In the genomic region with DNA sequence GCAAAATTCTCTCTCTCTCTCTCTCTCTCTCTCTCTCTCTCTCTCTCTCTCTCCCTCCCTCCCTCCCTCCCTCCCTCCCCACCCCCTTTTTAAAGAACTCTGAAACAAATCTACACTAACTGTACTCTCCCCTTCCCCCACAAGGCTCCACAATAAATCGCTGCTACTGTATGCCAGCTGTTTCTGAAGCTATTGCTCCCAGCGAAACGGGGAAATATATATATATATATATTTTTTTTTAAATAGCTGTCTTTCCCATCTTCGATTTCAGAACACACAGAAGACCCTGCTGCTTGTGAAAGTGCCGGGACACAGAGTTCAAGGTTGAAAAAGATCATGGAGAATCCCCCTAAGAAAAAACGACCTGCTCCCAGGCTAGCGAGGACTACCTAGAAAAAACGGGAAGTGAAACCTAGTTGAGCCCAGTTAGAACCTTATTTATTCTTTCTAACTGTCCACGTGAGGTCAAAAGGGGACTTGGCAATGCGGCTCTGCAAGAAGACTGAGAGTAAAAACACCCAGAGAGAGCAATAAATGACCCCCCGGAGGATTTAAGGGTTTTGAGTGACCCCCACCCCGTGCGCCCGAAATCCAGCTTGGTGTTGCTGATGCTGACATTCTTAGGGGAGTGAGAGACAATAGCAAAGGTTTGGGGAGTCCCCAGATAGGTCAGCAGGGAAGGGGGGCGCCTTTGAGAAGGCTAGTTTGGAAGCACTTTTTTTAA, we compare ENCODE assay signal across 7 mouse cellular contexts. TPM values are rescaled to one million over a fixed set of nuclear protein-coding genes. Genes with fewer than 3 reads are reported as not detected.
DNase-seq lines count a peak whose midpoint lies in the region; ATAC-seq and TF ChIP-seq lines count a peak whose summit lies in the region.

No protein-coding gene starts in this region.

- H3K4me1 ChIP-seq in hindbrain, embryonic 11.5 days (replicated peaks; ENCODE audit: control insufficient read depth, insufficient read depth, low read length), result no peaks in the 10 kb centered on the region
- H3K4me1 ChIP-seq in cerebellum, adult 2 months (ENCODE audit: control insufficient read depth, insufficient read depth, low read length), result peaks cover 3% of the 10 kb centered on the region; the same call in 1 of the 2 replicates

- WGBS in hindbrain, embryonic 11.5 days, result 2% methylated on average over 15 of the region's 15 CpGs
- 2% methylated on average over 15 of the region's 15 CpGs for WGBS in cerebellum, adult 2 months

- no peaks in the 10 kb centered on the region for H3K27me3 ChIP-seq in hindbrain, embryonic 11.5 days (ENCODE audit: control insufficient read depth, insufficient read depth, low read length)
- no peaks in the 10 kb centered on the region for H3K27me3 ChIP-seq in cerebellum, adult 2 months (ENCODE audit: control insufficient read depth, insufficient read depth, low read length)

- peak overlapping the region; percentile 61 for H3K4me3 ChIP-seq in hindbrain, embryonic 11.5 days (ENCODE audit: low read depth, low read length)
- no peak overlapping the region for H3K4me3 ChIP-seq in cerebellum, adult 2 months (replicated peaks; ENCODE audit: insufficient read depth, low read depth, low read length)

- TF ChIP-seq CTCF in cerebellum, adult 2 months (IDR thresholded peaks at IDR 0.05; ENCODE audit: borderline replicate concordance, insufficient read depth, low read depth, low read length), result no peak

- H3K36me3 ChIP-seq in hindbrain, embryonic 11.5 days (ENCODE audit: control insufficient read depth, insufficient read depth, low read length), result no peaks in the 10 kb centered on the region

- TF ChIP-seq POLR2A in cerebellum, adult 2 months (IDR thresholded peaks at IDR 0.05; ENCODE audit: borderline replicate concordance, insufficient read depth, low read length), result no peak

- H3K9me3 ChIP-seq in hindbrain, embryonic 11.5 days (ENCODE audit: control insufficient read depth, low read length), result no peaks in the 10 kb centered on the region

- H3K27ac ChIP-seq in hindbrain, embryonic 11.5 days (ENCODE audit: low read depth, low read length), result no peak overlapping the region
- H3K27ac ChIP-seq in cerebellum, adult 2 months (ENCODE audit: insufficient read depth, low read length), result no peak overlapping the region

- peak overlapping the region; percentile 77 for H3K9ac ChIP-seq in hindbrain, embryonic 11.5 days (ENCODE audit: low read depth, low read length)

- ATAC-seq in hindbrain, embryonic 11.5 days (ENCODE audit: low FRiP score), result no peak
- ATAC-seq in megakaryocyte, adult 5-6 weeks (ENCODE audit: poor library complexity, severe bottlenecking), result peak; percentile 43

- peak; percentile 55 for DNase-seq in Muller cell, postnatal 12 days (ENCODE audit: inconsistent ontology term)
- DNase-seq in embryo, embryonic 9.5 days (ENCODE audit: extremely low spot score), result peak; percentile 52
- peak; percentile 40 for DNase-seq in hindbrain, embryonic 11.5 days (ENCODE audit: low spot score)
- no peak for DNase-seq in urinary bladder, postnatal 10 days (ENCODE audit: low spot score)
- DNase-seq in thymus, postnatal 36 days, result no peak
- DNase-seq in cerebellum, adult 2 months, result no peak

- peak overlapping the region; percentile 94 for H3K4me2 ChIP-seq in hindbrain, embryonic 11.5 days (replicated peaks; ENCODE audit: low read depth, low read length)

RNA-seq across cellular contexts. Expression of a gene that starts 2.4 kb away (rescaled TPM):
- polyA plus RNA-seq in hindbrain, embryonic 11.5 days (2014; fragmentation: Nextera tagmentation; extraction: Ambion mirVana), result 23.9 and 24.7 TPM in 2 replicates
- total RNA-seq in megakaryocyte, adult 5-6 weeks (2015), result not detected in 2 replicates
- 0.37 TPM in 1 of 2 replicates, not detected in the other for total RNA-seq in megakaryocyte, adult 5-6 weeks (2017)
- 3.8 and 4.0 TPM in 2 replicates for polyA plus RNA-seq in cerebellum, adult 2 months (2012; rRNA removed)

RNA-seq across cellular contexts. Expression of a gene that starts 45.7 kb away (rescaled TPM):
- 63.1 and 70.8 TPM in 2 replicates for polyA plus RNA-seq in hindbrain, embryonic 11.5 days (2014; fragmentation: Nextera tagmentation; extraction: Ambion mirVana)
- total RNA-seq in megakaryocyte, adult 5-6 weeks (2015), result 12.6 and 15.3 TPM in 2 replicates
- 26.1 and 37.9 TPM in 2 replicates for total RNA-seq in megakaryocyte, adult 5-6 weeks (2017)
- 10.7 and 12.2 TPM in 2 replicates for polyA plus RNA-seq in cerebellum, adult 2 months (2012; rRNA removed)

Comparison
In these comparisons a context has a peak if more than half of its experiments do, and no peak if none do; other contexts are left out.
1. DNase-seq: peak in Muller cell, postnatal 12 days (single experiment), embryo, embryonic 9.5 days (single experiment) and hindbrain, embryonic 11.5 days (single experiment); none in urinary bladder, postnatal 10 days (single experiment), thymus, postnatal 36 days (0 of 2) and cerebellum, adult 2 months (0 of 2).